Mouse (Mus musculus) neural tube, embryonic 11.5 days (tissue): ENCODE results near the gene Cdkl1. TPM values are rescaled to one million over a fixed set of nuclear protein-coding genes. Genes with fewer than 3 reads are reported as not detected.

Experiments
- ATAC-seq: fragments of 200-750 bp; cut with Nextera tagmentation; 2 replicates; pipeline ENCODE4 v1.8.0; 2017; ENCODE audit warnings: moderate number of reproducible peaks, mild to moderate bottlenecking, moderate TSS enrichment, moderate library complexity; ENCODE audit not compliant: insufficient read depth, low FRiP score, low TSS enrichment
- DNase-seq: peaks from one replicate; pipeline ENCODE4 v3.0.0-alpha.2; 2015; ENCODE audit warnings: low spot score
- H3K27ac ChIP-seq: fragments of 300-500 bp; sonication (generic); 2 replicates; pipeline ENCODE4 v1.5.1; 2014; ENCODE audit warnings: low read depth, mild to moderate bottlenecking, low read length
- H3K27me3 ChIP-seq: fragments of 300-500 bp; sonication (generic); 2 replicates; pipeline ENCODE4 v1.6.1; 2014; ENCODE audit warnings: mild to moderate bottlenecking, low read length, mixed read lengths; ENCODE audit not compliant: control insufficient read depth, insufficient read depth
- H3K36me3 ChIP-seq: fragments of 300-500 bp; sonication (generic); 2 replicates; pipeline ENCODE4 v1.6.1; 2014; ENCODE audit warnings: mild to moderate bottlenecking, low read length, moderate library complexity, mixed read lengths; ENCODE audit not compliant: control insufficient read depth, insufficient read depth
- H3K4me1 ChIP-seq: fragments of 300-500 bp; sonication (generic); 2 replicates; pipeline ENCODE4 v1.6.1; 2014; ENCODE audit warnings: low read length, mixed read lengths; ENCODE audit not compliant: control insufficient read depth, insufficient read depth
- H3K4me2 ChIP-seq: fragments of 300-500 bp; sonication (generic); 2 replicates; pipeline ENCODE4 v1.6.1; 2014; ENCODE audit warnings: low read depth, mild to moderate bottlenecking, moderate library complexity
- H3K4me3 ChIP-seq: fragments of 300-500 bp; sonication (generic); 2 replicates; pipeline ENCODE4 v1.5.1; 2014; ENCODE audit warnings: low read depth, low read length
- H3K9ac ChIP-seq: fragments of 300-500 bp; sonication (generic); 2 replicates; pipeline ENCODE4 v1.6.1; 2014; ENCODE audit warnings: mild to moderate bottlenecking, low read length
- H3K9me3 ChIP-seq: fragments of 300-500 bp; sonication (generic); 2 replicates; pipeline ENCODE4 v1.6.1; 2016; ENCODE audit warnings: low read length; ENCODE audit not compliant: control insufficient read depth
- WGBS: fragments of 180-500 bp; shearing (Covaris S2); extraction: QIAGEN DNeasy Blood & Tissue Kit; methylation state at CpG from one replicate; pipeline ENCODE4 v1.1.7; 2014; 5-methylcytosine and 5-hydroxymethylcytosine counted together
- polyA plus RNA-seq: library from polyadenylated mRNA; unstranded; fragments of >200 nt; fragmentation: Nextera tagmentation; extraction: Ambion mirVana; gene quantifications from 2 replicates; pipeline ENCODE4 v1.2.1, GENCODE M21; 2014

Cdkl1 gene
- polyA plus RNA-seq, 1 experiment from 2014 or later, result 0.52 TPM

GRCm38 (mm10) chr12:69733923-69734322, 57.1 kb downstream of the Cdkl1 start:
- H3K4me1 ChIP-seq, result no peaks in the 10 kb centered on the region
- no peak overlapping the region for H3K4me3 ChIP-seq
- H3K27ac ChIP-seq, result no peak overlapping the region
- ATAC-seq (no peak), DNase-seq (no peak)
- H3K4me2 ChIP-seq, result no peak overlapping the region
- H3K36me3 ChIP-seq, result no peaks in the 10 kb centered on the region
- no peaks in the 10 kb centered on the region for H3K27me3 ChIP-seq
- no peaks in the 10 kb centered on the region for H3K9me3 ChIP-seq
- no peak overlapping the region for H3K9ac ChIP-seq
- 84% methylated on average over 3 of the region's 3 CpGs for WGBS

GRCm38 (mm10) chr12:69733518-69733917, 57.5 kb downstream of the Cdkl1 start:
- ATAC-seq (no peak), DNase-seq (no peak)
- 26% methylated on average over 2 of the region's 2 CpGs for WGBS
- H3K4me1 ChIP-seq, result no peaks in the 10 kb centered on the region
- H3K4me2 ChIP-seq, result no peak overlapping the region
- H3K27me3 ChIP-seq, result no peaks in the 10 kb centered on the region
- H3K36me3 ChIP-seq, result no peaks in the 10 kb centered on the region
- no peak overlapping the region for H3K4me3 ChIP-seq
- no peaks in the 10 kb centered on the region for H3K9me3 ChIP-seq
- no peak overlapping the region for H3K9ac ChIP-seq
- H3K27ac ChIP-seq, result no peak overlapping the region

- no peaks in the 10 kb centered on the region for H3K9me3 ChIP-seq
- H3K9ac ChIP-seq, result no peak overlapping the region
- no peak overlapping the region for H3K4me3 ChIP-seq
- no peaks in the 10 kb centered on the region for H3K4me1 ChIP-seq
- H3K27me3 ChIP-seq, result no peaks in the 10 kb centered on the region
- no peaks in the 10 kb centered on the region for H3K36me3 ChIP-seq
- H3K27ac ChIP-seq, result no peak overlapping the region
- no peak for DNase-seq
- no peak overlapping the region for H3K4me2 ChIP-seq
- no peak for ATAC-seq
- 34% methylated on average over 5 of the region's 5 CpGs for WGBS
These were observed 58.8 kb downstream of the Cdkl1 start for GRCm38 (mm10) chr12:69732221-69732620.

GRCm38 (mm10) chr12:69730306-69730705, 60.8 kb downstream of the Cdkl1 start:
- no peaks in the 10 kb centered on the region for H3K27me3 ChIP-seq
- no peak overlapping the region for H3K4me3 ChIP-seq
- WGBS, result 71% methylated on average over 1 of the region's 1 CpGs
- H3K27ac ChIP-seq, result no peak overlapping the region
- no peak overlapping the region for H3K9ac ChIP-seq
- no peaks in the 10 kb centered on the region for H3K36me3 ChIP-seq
- H3K9me3 ChIP-seq, result no peaks in the 10 kb centered on the region
- H3K4me1 ChIP-seq, result no peaks in the 10 kb centered on the region
- ATAC-seq (no peak), DNase-seq (no peak)
- H3K4me2 ChIP-seq, result no peak overlapping the region

- H3K36me3 ChIP-seq, result no peaks in the 10 kb centered on the region
- H3K27me3 ChIP-seq, result no peaks in the 10 kb centered on the region
- no peaks in the 10 kb centered on the region for H3K9me3 ChIP-seq
- 100% methylated on average over 1 of the region's 1 CpGs for WGBS
- DNase-seq, result no peak
- no peaks in the 10 kb centered on the region for H3K4me1 ChIP-seq
- no peak for ATAC-seq
- no peak overlapping the region for H3K9ac ChIP-seq
- H3K4me2 ChIP-seq, result no peak overlapping the region
- no peak overlapping the region for H3K27ac ChIP-seq
- no peak overlapping the region for H3K4me3 ChIP-seq
These were observed 61.8 kb downstream of the Cdkl1 start for GRCm38 (mm10) chr12:69729246-69729645.

- H3K4me1 ChIP-seq, result no peaks in the 10 kb centered on the region
- H3K9ac ChIP-seq, result peak within 1 kb of the TSS; percentile 62
- H3K27ac ChIP-seq, result 0 out of 2 replicates have a peak within 1 kb of the TSS, but pooled peaks have one; percentile 61
- under 1% methylated on average over 56 of the region's 60 CpGs for WGBS
- H3K4me3 ChIP-seq, result peak within 1 kb of the TSS; percentile 65
- ATAC-seq (peak; percentile 98), DNase-seq (peak; percentile 98)
- no peaks in the 10 kb centered on the region for H3K9me3 ChIP-seq
- H3K27me3 ChIP-seq, result no peaks in the 10 kb centered on the region
- peaks cover 3% of the 10 kb centered on the region; the same call in 1 of the 2 replicates for H3K36me3 ChIP-seq
- peak within 1 kb of the TSS; percentile 81 for H3K4me2 ChIP-seq
These were observed 66.2 kb downstream of the Cdkl1 start, which contains the start of the genes L2hgdh and Atp5s for GRCm38 (mm10) chr12:69724711-69725460. Gene L2hgdh (minus strand): TSS chr12:69724873. Gene Atp5s (plus strand): TSS chr12:69724950.

GRCm38 (mm10) chr12:69724018-69724710, 66.9 kb downstream of the Cdkl1 start:
- no peak for DNase-seq
- H3K4me1 ChIP-seq, result no peaks in the 10 kb centered on the region
- H3K27ac ChIP-seq, result no peak overlapping the region
- peak overlapping the region; percentile 81 for H3K4me2 ChIP-seq
- no peaks in the 10 kb centered on the region for H3K27me3 ChIP-seq
- H3K9ac ChIP-seq, result peak overlapping the region; percentile 49
- ATAC-seq, result no peak
- 3% methylated on average over 24 of the region's 24 CpGs for WGBS
- H3K4me3 ChIP-seq, result peak overlapping the region; percentile 65
- H3K36me3 ChIP-seq, result peaks cover 3% of the 10 kb centered on the region; the same call in 1 of the 2 replicates
- H3K9me3 ChIP-seq, result no peaks in the 10 kb centered on the region

- no peak overlapping the region for H3K4me3 ChIP-seq
These were observed 67.7 kb downstream of the Cdkl1 start for GRCm38 (mm10) chr12:69723376-69723775.

More at GRCm38 (mm10) chr12:69723376-69723775, 67.7 kb downstream of the Cdkl1 start:
- H3K4me1 ChIP-seq, result no peaks in the 10 kb centered on the region
- peaks cover 3% of the 10 kb centered on the region; the same call in 1 of the 2 replicates for H3K36me3 ChIP-seq
- no peak overlapping the region for H3K9ac ChIP-seq
- peak overlapping the region; percentile 81; the same call in 1 of the 2 replicates for H3K4me2 ChIP-seq
- H3K27ac ChIP-seq, result no peak overlapping the region
- H3K27me3 ChIP-seq, result no peaks in the 10 kb centered on the region
- 74% methylated on average over 2 of the region's 2 CpGs for WGBS
- ATAC-seq (no peak), DNase-seq (no peak)
- H3K9me3 ChIP-seq, result no peaks in the 10 kb centered on the region
